Mouse (Mus musculus) left cerebral cortex, adult 18-20 months (tissue): ENCODE results near the gene Sertad1. TPM values are rescaled to one million over a fixed set of nuclear protein-coding genes. Genes with fewer than 3 reads are reported as not detected.
"Not testable (repeated sequence)": the region's sequence is repeated elsewhere in the genome, so short reads cannot be mapped to it uniquely, and the experiment has no call there.

Experiments used
- DNase-seq, 2 experiments: peaks; one replicate each; pipeline ENCODE4 v3.0.0; 2021 to 2022; ENCODE audit warnings: low spot score in 2 of 2, mixed read lengths in 1 of 2
- total RNA-seq, 2 experiments: library from RNA; stranded (reverse); gene quantifications; 2 replicates each; pipeline ENCODE4 v1.2.3; 2021

Gene Sertad1
- total RNA-seq, 2 experiments from 2014 or later, result 15.3 to 26.9 TPM

GRCm38 (mm10) chr7:27494659-27495367 lies 8.1 kb downstream of the Sertad1 start:
- not testable (repeated sequence) for DNase-seq

- no peak for DNase-seq
Measured at GRCm38 (mm10) chr7:27499036-27499435, 12.3 kb downstream of the Sertad1 start, which contains the start of gene Prx. Prx (plus strand) TSS chr7:27499324.

- DNase-seq, result no peak
Measured at GRCm38 (mm10) chr7:27501620-27502019, 14.9 kb downstream of the Sertad1 start.

GRCm38 (mm10) chr7:27506765-27507370 lies 20.2 kb downstream of the Sertad1 start:
- DNase-seq, result no peak

- peak; percentile 88 to 90 for DNase-seq
Measured at GRCm38 (mm10) chr7:27507711-27508647, 21.3 kb downstream of the Sertad1 start.

- DNase-seq, result no peak
Measured at GRCm38 (mm10) chr7:27508648-27509005, 21.9 kb downstream of the Sertad1 start.

- no peak for DNase-seq
Measured at GRCm38 (mm10) chr7:27510809-27511208, 24.1 kb downstream of the Sertad1 start.

- DNase-seq, result no peak
Measured at GRCm38 (mm10) chr7:27514961-27515360, 28.3 kb downstream of the Sertad1 start.

GRCm38 (mm10) chr7:27518314-27518713 lies 31.6 kb downstream of the Sertad1 start:
- DNase-seq, result no peak

GRCm38 (mm10) chr7:27520104-27520503 lies 33.4 kb downstream of the Sertad1 start:
- DNase-seq, result no peak

GRCm38 (mm10) chr7:27520599-27520998 lies 33.9 kb downstream of the Sertad1 start:
- DNase-seq, result no peak

- no peak for DNase-seq
Measured at GRCm38 (mm10) chr7:27522967-27523366, 36.3 kb downstream of the Sertad1 start, which contains the start of gene Hipk4. Hipk4 (plus strand) TSS chr7:27523267.

GRCm38 (mm10) chr7:27523805-27524204 lies 37.1 kb downstream of the Sertad1 start:
- DNase-seq, result no peak

GRCm38 (mm10) chr7:27526039-27526827 lies 39.5 kb downstream of the Sertad1 start:
- peak; percentile 81 to 83 for DNase-seq

GRCm38 (mm10) chr7:27529070-27529469 lies 42.4 kb downstream of the Sertad1 start:
- no peak for DNase-seq

- no peak for DNase-seq
Measured at GRCm38 (mm10) chr7:27530937-27531336, 44.2 kb downstream of the Sertad1 start.

- DNase-seq, result no peak
Measured at GRCm38 (mm10) chr7:27531707-27532106, 45.0 kb downstream of the Sertad1 start.

GRCm38 (mm10) chr7:27532480-27533050 lies 45.9 kb downstream of the Sertad1 start:
- DNase-seq, result no peak

GRCm38 (mm10) chr7:27535386-27535785 lies 48.7 kb downstream of the Sertad1 start:
- DNase-seq, result no peak

- DNase-seq, result no peak
Measured at GRCm38 (mm10) chr7:27536618-27537017, 49.9 kb downstream of the Sertad1 start.
